Mouse (Mus musculus) bone marrow, adult 2 months (tissue): ENCODE results near the gene Trim43a.
"Not testable (repeated sequence)": the region's sequence is repeated elsewhere in the genome, so short reads cannot be mapped to it uniquely, and the experiment has no call there.

Experiments
- CTCF ChIP-seq: fragments of 200-500 bp; IDR thresholded peaks from 2 replicates; pipeline ENCODE4 v1.5.1; 2011; ENCODE audit warnings: low read length, control low read depth; ENCODE audit not compliant: control insufficient read depth, insufficient read depth
- POLR2A ChIP-seq: fragments of 200-500 bp; IDR thresholded peaks from 2 replicates; pipeline ENCODE4 v1.6.1; 2011; ENCODE audit warnings: low read depth, mild to moderate bottlenecking, control low read depth, low read length, borderline replicate concordance; ENCODE audit not compliant: control insufficient read depth

GRCm38 (mm10) chr9:88570471-88570870, 10.2 kb upstream of the Trim43a start:
- TF ChIP-seq CTCF, POLR2A: not testable (repeated sequence)
